Mouse (Mus musculus): ENCODE data around the gene Lyg2. TPM values are rescaled to one million over a fixed set of nuclear protein-coding genes. Genes with fewer than 3 reads are reported as not detected.

Gene Lyg2
- polyA plus RNA-seq, 1 experiment from 2014 or later, result not detected

DNA sequence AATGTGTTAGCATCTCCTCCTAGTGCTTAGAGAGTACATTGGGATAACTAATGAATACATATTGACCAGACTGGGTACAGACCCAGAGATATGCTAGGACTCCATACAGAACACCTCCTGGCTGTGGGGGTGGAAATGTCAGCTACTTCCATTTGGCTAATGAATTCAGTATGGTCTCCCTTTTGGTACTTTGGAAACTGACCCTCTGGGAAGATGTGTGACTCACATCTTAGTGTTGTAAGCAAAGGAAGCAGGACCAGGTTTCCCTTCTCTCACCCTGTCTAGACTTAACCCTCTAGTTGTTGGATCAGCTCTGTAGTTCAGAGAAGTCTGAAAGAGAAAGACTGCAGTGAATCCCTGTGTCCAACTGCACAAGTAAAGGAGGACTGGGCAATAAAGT, 21.7 kb downstream of the Lyg2 start:
- Histone ChIP-seq H3K27ac (ENCODE audit: low read length) (no peak overlapping the region), H3K36me3 (ENCODE audit: control insufficient read depth, insufficient read depth, low read length) (peaks cover 46% of the 10 kb centered on the region), H3K9ac (replicated peaks; ENCODE audit: low read depth, low read length) (no peak overlapping the region), H3K4me1 (ENCODE audit: control insufficient read depth, insufficient read depth, low read length) (peaks cover 5% of the 10 kb centered on the region; the same call in 1 of the 2 replicates), H3K4me2 (replicated peaks; ENCODE audit: low read depth, low read length) (no peak overlapping the region), H3K4me3 (ENCODE audit: low read depth, low read length) (no peak overlapping the region), H3K27me3 (ENCODE audit: control insufficient read depth, insufficient read depth, low read length) (no peaks in the 10 kb centered on the region), H3K9me3 (ENCODE audit: control insufficient read depth, low read depth, low read length) (no peaks in the 10 kb centered on the region)
- ATAC-seq (ENCODE audit: insufficient number of reproducible peaks, insufficient read depth, low FRiP score, low read depth), result no peak

GRCm38 (mm10) chr1:37891400-37891799, 24.9 kb downstream of the Lyg2 start:
- H3K9ac ChIP-seq (replicated peaks; ENCODE audit: low read depth, low read length), result peak overlapping the region; percentile 68; the same call in 1 of the 2 replicates
- peak overlapping the region; percentile 87 for H3K4me2 ChIP-seq (replicated peaks; ENCODE audit: low read depth, low read length)
- 54% methylated on average over 3 of the region's 3 CpGs for WGBS

DNA sequence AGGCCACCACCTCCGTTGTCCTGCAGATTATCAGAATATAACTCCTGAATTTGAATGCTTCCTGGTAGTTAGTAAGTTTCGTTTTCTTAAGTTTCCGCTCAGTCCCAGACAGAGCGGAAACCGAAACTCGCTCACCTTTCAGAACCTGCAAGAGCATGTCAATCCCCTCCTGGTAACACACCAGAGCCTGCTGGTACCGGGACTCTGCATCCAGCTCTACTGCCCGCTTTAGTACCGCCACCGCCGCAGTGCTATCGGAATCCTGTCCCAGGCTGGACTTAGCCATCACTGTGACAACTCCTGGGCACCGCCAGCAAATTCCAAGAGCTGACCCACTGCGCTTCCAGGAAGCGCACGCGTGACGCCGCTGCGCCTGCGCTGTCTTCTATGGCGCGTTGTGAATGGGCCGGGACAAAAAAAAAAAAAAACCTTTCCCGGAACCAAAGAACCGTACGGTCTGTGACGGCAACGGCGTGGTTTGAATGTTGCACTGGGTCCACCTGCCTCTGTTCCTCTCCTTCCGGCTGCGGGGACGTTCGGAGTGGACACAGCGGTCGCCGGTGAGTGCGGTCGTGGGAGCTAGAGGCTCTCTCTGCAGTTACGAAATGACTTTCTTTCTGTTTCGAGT, 26.2 kb downstream of the Lyg2 start, which contains the start of the genes Mitd1 and Mrpl30:
Mitd1 (minus strand) TSS at position 387 of the 628 bp plus-strand sequence.
Mrpl30 (plus strand) TSS at position 453 of the 628 bp plus-strand sequence.
- H3K9me3 ChIP-seq (ENCODE audit: control insufficient read depth, low read depth, low read length), result no peaks in the 10 kb centered on the region
- peak within 1 kb of the TSS; percentile 87 for H3K4me2 ChIP-seq (replicated peaks; ENCODE audit: low read depth, low read length)
- peak within 1 kb of the TSS; percentile 71 for H3K4me3 ChIP-seq (ENCODE audit: low read depth, low read length)
- peaks cover 13% of the 10 kb centered on the region for H3K36me3 ChIP-seq (ENCODE audit: control insufficient read depth, insufficient read depth, low read length)
- peak; percentile 93 for ATAC-seq (ENCODE audit: insufficient number of reproducible peaks, insufficient read depth, low FRiP score, low read depth)
- WGBS, result under 1% methylated on average over 41 of the region's 41 CpGs
- H3K9ac ChIP-seq (replicated peaks; ENCODE audit: low read depth, low read length), result peak within 1 kb of the TSS; percentile 68
- peak within 1 kb of the TSS; percentile 69 for H3K27ac ChIP-seq (ENCODE audit: low read length)
- H3K27me3 ChIP-seq (ENCODE audit: control insufficient read depth, insufficient read depth, low read length), result no peaks in the 10 kb centered on the region
- H3K4me1 ChIP-seq (ENCODE audit: control insufficient read depth, insufficient read depth, low read length), result peaks cover 10% of the 10 kb centered on the region; the same call in 1 of the 2 replicates

More at GRCm38 (mm10) chr1:37891400-37891799, 24.9 kb downstream of the Lyg2 start:
- ATAC-seq (ENCODE audit: insufficient number of reproducible peaks, insufficient read depth, low FRiP score, low read depth), result no peak
- Histone ChIP-seq H3K9me3 (ENCODE audit: control insufficient read depth, low read depth, low read length) (no peaks in the 10 kb centered on the region), H3K27me3 (ENCODE audit: control insufficient read depth, insufficient read depth, low read length) (no peaks in the 10 kb centered on the region), H3K4me3 (ENCODE audit: low read depth, low read length) (peak overlapping the region; percentile 71), H3K27ac (ENCODE audit: low read length) (no peak overlapping the region), H3K36me3 (ENCODE audit: control insufficient read depth, insufficient read depth, low read length) (peaks cover 24% of the 10 kb centered on the region), H3K4me1 (ENCODE audit: control insufficient read depth, insufficient read depth, low read length) (peaks cover 10% of the 10 kb centered on the region; the same call in 1 of the 2 replicates)

GRCm38 (mm10) chr1:37889206-37889605, 27.1 kb downstream of the Lyg2 start:
- Histone ChIP-seq H3K4me1 (ENCODE audit: control insufficient read depth, insufficient read depth, low read length) (peaks cover 10% of the 10 kb centered on the region; the same call in 1 of the 2 replicates), H3K9ac (replicated peaks; ENCODE audit: low read depth, low read length) (no peak overlapping the region), H3K27me3 (ENCODE audit: control insufficient read depth, insufficient read depth, low read length) (no peaks in the 10 kb centered on the region), H3K4me3 (ENCODE audit: low read depth, low read length) (peak overlapping the region; percentile 71), H3K36me3 (ENCODE audit: control insufficient read depth, insufficient read depth, low read length) (peaks cover 3% of the 10 kb centered on the region), H3K27ac (ENCODE audit: low read length) (no peak overlapping the region), H3K4me2 (replicated peaks; ENCODE audit: low read depth, low read length) (peak overlapping the region; percentile 60), H3K9me3 (ENCODE audit: control insufficient read depth, low read depth, low read length) (no peaks in the 10 kb centered on the region)
- 81% methylated on average over 7 of the region's 7 CpGs for WGBS
- no peak for ATAC-seq (ENCODE audit: insufficient number of reproducible peaks, insufficient read depth, low FRiP score, low read depth)

- H3K9ac ChIP-seq (replicated peaks; ENCODE audit: low read depth, low read length), result no peak overlapping the region
- H3K4me2 ChIP-seq (replicated peaks; ENCODE audit: low read depth, low read length), result no peak overlapping the region
- H3K27ac ChIP-seq (ENCODE audit: low read length), result no peak overlapping the region
- H3K27me3 ChIP-seq (ENCODE audit: control insufficient read depth, insufficient read depth, low read length), result no peaks in the 10 kb centered on the region
- peaks cover 5% of the 10 kb centered on the region; the same call in 1 of the 2 replicates for H3K4me1 ChIP-seq (ENCODE audit: control insufficient read depth, insufficient read depth, low read length)
- H3K9me3 ChIP-seq (ENCODE audit: control insufficient read depth, low read depth, low read length), result no peaks in the 10 kb centered on the region
- peaks cover 9% of the 10 kb centered on the region for H3K36me3 ChIP-seq (ENCODE audit: control insufficient read depth, insufficient read depth, low read length)
- no peak for ATAC-seq (ENCODE audit: insufficient number of reproducible peaks, insufficient read depth, low FRiP score, low read depth)
- H3K4me3 ChIP-seq (ENCODE audit: low read depth, low read length), result no peak overlapping the region
- WGBS, result 75% methylated on average over 4 of the region's 4 CpGs
Measured at GRCm38 (mm10) chr1:37884451-37884850, 31.8 kb downstream of the Lyg2 start.

- ATAC-seq (ENCODE audit: insufficient number of reproducible peaks, insufficient read depth, low FRiP score, low read depth), result no peak
- H3K27me3 ChIP-seq (ENCODE audit: control insufficient read depth, insufficient read depth, low read length), result no peaks in the 10 kb centered on the region
- no peaks in the 10 kb centered on the region for H3K4me1 ChIP-seq (ENCODE audit: control insufficient read depth, insufficient read depth, low read length)
- no peak overlapping the region for H3K4me2 ChIP-seq (replicated peaks; ENCODE audit: low read depth, low read length)
- no peak overlapping the region for H3K4me3 ChIP-seq (ENCODE audit: low read depth, low read length)
- H3K36me3 ChIP-seq (ENCODE audit: control insufficient read depth, insufficient read depth, low read length), result peaks cover 15% of the 10 kb centered on the region
- H3K9ac ChIP-seq (replicated peaks; ENCODE audit: low read depth, low read length), result no peak overlapping the region
- 89% methylated on average over 4 of the region's 4 CpGs for WGBS
- H3K27ac ChIP-seq (ENCODE audit: low read length), result no peak overlapping the region
- no peaks in the 10 kb centered on the region for H3K9me3 ChIP-seq (ENCODE audit: control insufficient read depth, low read depth, low read length)
Measured at GRCm38 (mm10) chr1:37883411-37883810, 32.9 kb downstream of the Lyg2 start.

DNA sequence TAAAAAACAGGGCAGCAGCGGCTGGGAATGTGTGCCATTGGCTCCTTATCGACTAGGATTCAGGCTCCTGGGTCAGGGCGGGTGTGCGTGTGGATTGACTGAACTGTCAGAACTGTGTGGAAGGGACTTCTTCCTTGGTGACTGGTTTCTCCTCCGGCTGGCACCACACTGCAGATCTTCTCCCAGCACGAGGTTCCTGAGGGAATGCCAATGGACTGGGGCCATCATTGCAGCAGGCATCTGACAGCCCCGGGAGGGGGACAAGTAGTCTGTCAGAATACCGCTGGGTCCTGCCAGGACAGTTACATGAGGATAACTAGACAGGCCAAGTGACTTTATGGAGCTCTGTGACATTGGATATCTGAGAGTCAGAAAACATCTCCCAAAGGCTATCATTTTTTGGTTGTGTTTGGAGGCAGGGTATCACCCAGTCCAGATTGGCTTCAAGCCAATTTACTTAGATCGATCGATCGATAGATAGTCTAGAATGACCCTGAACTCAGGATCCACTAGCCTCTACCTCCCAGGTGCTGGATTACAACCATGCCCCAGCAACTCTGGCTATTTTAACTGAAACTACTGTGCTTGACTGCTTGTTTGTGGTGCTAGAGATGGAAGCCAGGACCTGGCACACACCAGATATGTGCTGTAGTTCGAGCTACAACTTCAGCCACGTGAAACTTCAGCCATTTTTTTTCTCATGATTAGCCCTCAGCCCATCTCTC, 38.4 kb downstream of the Lyg2 start:
- no peak for ATAC-seq (ENCODE audit: insufficient number of reproducible peaks, insufficient read depth, low FRiP score, low read depth)

DNA sequence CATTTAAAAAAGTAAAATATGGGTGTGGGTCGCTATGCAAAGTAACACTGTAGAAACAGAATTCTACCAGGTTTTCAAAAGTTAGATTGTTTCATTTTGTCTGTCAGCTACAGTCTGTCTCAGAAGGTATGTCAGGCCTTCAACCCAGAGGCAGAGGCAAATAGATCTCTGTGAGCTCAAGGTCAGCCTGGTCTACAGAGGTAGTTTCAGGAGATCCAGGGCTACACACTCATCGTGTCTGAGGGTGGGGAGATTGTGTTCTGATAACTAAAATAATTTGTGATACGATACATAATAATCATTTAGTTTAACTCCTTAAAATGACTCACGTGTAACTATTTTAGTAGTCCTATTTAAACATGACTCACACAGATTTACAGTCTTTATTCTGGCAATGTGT, 43.1 kb downstream of the Lyg2 start:
- Histone ChIP-seq H3K9ac (replicated peaks; ENCODE audit: low read depth, low read length) (no peak overlapping the region), H3K27ac (ENCODE audit: low read length) (no peak overlapping the region), H3K4me3 (ENCODE audit: low read depth, low read length) (peak overlapping the region; percentile 51; the same call in 1 of the 2 replicates), H3K27me3 (ENCODE audit: control insufficient read depth, insufficient read depth, low read length) (no peaks in the 10 kb centered on the region), H3K4me1 (ENCODE audit: control insufficient read depth, insufficient read depth, low read length) (no peaks in the 10 kb centered on the region), H3K9me3 (ENCODE audit: control insufficient read depth, low read depth, low read length) (0 out of 2 replicates have a peak, but pooled peaks cover 6% of the 10 kb centered on the region), H3K36me3 (ENCODE audit: control insufficient read depth, insufficient read depth, low read length) (peaks cover 21% of the 10 kb centered on the region; the same call in 1 of the 2 replicates), H3K4me2 (replicated peaks; ENCODE audit: low read depth, low read length) (peak overlapping the region; percentile 74)
- WGBS, result 83% methylated on average over 4 of the region's 4 CpGs
- ATAC-seq (ENCODE audit: insufficient number of reproducible peaks, insufficient read depth, low FRiP score, low read depth), result no peak

More for the DNA sequence above, 38.4 kb downstream of the Lyg2 start:
- Histone ChIP-seq H3K27me3 (ENCODE audit: control insufficient read depth, insufficient read depth, low read length) (no peaks in the 10 kb centered on the region), H3K9me3 (ENCODE audit: control insufficient read depth, low read depth, low read length) (0 out of 2 replicates have a peak, but pooled peaks cover 6% of the 10 kb centered on the region), H3K4me3 (ENCODE audit: low read depth, low read length) (no peak overlapping the region), H3K27ac (ENCODE audit: low read length) (no peak overlapping the region), H3K9ac (replicated peaks; ENCODE audit: low read depth, low read length) (no peak overlapping the region), H3K36me3 (ENCODE audit: control insufficient read depth, insufficient read depth, low read length) (peaks cover 37% of the 10 kb centered on the region), H3K4me2 (replicated peaks; ENCODE audit: low read depth, low read length) (no peak overlapping the region), H3K4me1 (ENCODE audit: control insufficient read depth, insufficient read depth, low read length) (no peaks in the 10 kb centered on the region)
- 94% methylated on average over 13 of the region's 13 CpGs for WGBS

All from stomach, embryonic 14.5 days (tissue).